Mouse (Mus musculus) thymus, postnatal 14 days (tissue): Measurements from ENCODE around the gene Agbl4.
A peak's percentile ranks its signal among the peaks of the same experiment; 100 is the strongest.

Experiments used
- DNase-seq: peaks from one replicate; pipeline ENCODE4 v3.0.0; 2021

Agbl4 gene

DNA sequence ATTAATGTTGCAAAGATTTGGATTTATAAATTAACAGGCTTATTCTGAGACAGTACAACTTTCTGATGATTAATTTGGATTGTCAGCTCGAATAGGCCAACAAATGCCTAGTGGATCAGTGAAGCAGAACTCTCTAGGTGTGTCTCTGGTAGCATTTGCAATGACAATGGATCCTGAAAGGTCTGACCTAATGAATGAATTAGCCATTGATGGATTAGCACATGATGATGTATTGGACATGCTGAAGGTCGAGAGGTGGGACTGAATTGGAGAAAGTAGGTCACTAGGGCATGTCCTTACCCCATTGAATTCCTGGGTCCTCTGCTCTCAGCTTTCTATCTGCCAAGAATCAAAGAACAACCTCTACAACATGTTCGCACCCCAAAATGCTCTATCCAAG is 1285.3 kb downstream of the Agbl4 start:
- DNase-seq, result no peak

DNA sequence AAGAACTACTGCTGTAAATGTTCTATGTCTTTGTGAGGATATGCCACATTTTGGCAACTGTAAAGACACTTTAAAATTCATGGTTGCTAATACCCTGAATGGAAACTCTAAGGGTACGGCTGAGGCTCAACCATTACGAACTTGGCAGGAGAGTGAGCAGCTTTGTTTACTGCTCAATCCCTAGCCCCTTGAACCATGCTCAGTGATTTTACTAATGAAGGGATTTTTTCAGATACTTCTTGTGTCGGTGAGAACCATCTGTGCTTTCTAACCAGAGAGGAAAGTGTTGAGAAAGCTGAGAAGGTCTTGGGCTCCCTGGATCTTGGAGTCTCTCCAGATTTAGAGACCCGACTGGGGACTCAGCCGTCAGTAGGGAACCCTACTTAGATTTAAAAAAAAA is 1286.4 kb downstream of the Agbl4 start:
- DNase-seq, result no peak

DNA sequence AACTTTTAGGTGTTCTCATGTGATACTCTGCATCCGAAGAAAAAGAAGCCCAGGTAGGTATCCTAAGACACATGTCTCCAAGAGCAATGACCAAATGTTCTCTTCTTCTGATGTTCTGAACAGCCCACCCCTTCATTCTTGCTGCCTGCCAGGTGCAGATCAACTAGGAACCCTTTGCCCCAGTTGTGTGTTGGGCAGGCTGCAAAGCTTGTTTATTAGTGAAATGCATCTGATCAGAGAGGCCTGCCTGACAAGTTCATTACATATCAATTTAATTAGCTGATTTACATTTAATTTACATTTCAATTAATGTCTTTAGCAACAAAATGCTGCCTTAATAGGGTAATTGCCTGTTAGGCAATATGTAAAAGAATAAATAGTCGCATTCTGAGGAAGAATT is 1288.5 kb downstream of the Agbl4 start:
- DNase-seq, result no peak

DNA sequence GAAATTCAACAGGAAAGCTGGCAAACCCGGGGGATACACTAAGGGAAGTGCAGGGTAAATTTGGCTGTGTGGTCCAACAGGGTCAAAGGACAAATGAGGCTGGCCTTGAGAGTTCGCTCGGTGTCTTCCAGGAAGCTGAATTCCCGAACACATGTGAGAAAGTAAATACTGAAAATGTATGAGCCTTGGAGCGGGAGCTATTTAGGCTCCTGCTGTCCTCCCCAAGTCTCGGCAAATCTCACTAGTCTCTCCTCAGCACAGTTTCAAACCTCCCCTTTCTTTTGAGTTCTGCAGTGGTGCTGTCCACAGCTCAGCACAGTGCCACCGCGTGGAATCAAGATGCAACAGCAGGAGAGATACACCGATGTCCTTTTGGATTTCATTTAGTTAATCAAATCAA is 1289.5 kb downstream of the Agbl4 start:
- DNase-seq, result peak; percentile 49

DNA sequence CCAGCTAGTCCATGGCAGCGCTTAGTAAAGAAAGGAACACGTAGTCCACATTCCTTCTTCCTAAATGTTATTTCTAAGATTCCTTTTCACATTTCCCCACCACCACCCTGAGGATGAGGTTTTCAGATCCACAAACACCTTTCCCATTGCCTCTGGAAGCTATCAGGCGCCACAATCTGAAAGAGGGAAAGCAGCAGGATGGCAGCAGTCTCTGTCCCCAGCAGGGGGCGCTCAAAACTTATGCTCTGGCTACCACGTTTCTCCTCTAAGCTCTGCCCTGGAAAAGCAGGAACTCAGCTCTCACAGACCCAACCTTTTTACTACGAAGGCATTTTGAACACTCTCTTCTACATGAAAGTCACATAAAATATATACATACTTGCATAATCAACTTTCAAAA is 1290.2 kb downstream of the Agbl4 start:
- DNase-seq, result peak; percentile 81

DNA sequence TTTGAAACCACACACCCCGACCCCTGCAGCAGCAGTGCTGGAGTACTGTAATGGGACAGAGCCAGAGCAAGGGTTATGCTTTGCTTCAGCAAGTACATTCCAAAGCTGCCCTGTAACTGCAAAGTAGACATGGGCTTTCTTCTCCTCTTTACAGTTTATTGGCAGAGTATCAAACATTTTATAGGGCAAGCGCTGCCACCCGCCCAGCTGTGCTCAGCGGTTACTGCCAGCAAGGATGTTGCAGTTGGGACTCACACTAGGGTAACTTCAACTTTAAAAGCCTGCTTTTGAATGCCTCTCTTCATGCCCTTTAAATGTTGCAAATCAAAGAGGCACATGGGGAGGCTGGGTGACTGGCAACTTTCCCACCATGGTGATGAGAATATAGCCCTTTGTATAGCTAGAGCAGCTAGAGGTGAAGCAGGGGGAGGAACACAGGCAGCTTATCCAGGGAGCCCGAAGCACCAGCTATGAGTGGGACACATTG is 1293.6 kb downstream of the Agbl4 start:
- peak; percentile 17 for DNase-seq

DNA sequence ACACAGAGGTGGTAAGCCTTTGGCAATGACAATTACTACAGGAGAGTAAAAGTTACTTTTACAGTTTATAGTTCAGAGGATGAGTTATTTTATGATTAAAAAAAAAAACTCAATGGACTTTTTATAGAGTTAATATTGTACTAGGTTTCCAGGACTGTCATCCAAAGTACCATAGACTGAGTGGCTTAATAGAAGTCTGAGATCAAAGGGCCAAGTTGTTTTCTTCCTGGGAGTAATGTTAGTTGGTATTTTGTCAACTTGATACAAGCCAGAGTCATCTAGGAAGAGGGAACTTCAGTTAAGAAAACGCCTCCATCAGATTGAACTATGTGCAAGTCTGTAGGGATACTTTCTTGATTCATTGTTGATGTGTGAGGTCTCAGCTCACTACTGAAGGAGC is 1303.9 kb downstream of the Agbl4 start:
- DNase-seq, result no peak

DNA sequence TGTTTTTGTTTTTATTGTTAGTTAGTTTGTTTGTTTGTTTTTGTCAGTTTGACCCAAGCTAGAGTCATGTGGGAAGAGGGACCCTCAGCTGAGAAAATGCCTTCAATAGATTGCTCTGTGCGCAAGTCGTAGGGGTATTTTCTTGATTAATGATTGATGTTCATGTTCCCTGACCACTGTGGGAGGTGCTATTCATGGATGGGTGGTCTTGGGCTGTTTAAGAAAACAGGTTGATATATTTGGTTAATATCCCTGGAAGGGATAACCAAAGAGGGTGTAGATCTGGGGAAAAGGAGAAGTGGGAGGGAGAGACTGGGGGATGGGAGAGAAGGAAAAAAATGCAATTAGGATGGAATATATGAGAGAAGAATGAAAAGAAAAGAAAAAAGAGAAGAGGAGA is 1306.7 kb downstream of the Agbl4 start:
- DNase-seq, result no peak

DNA sequence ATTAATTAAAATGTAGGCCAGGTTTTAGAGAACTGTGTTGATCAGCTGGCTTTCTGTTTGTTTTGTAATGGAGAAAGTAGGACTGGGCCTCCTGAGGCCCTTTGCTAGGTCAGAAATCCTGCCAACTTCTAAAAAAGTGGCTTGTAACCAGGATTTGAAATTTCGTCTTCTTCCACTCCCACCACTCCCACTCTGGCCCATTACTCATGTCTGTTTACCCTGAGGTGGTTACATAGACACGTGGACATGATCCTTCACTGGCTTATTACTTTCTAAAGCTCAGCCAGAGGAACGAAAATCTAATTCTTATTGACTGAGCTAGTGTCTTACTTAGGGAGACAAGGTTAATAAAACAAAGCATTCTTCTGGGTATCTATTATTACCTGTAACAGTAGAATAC is 1307.5 kb downstream of the Agbl4 start:
- DNase-seq, result no peak
